Mouse (Mus musculus) MEL (cell line): ENCODE measurements at regions not wholly inside any gene's neighbourhood (a gene's known extent, or its start where the extent isn't known, plus 50 kb on each side); places are given as distances from the start of the nearest gene placed in this dataset.

Source experiments
- DNase-seq: peaks from one replicate; pipeline ENCODE4 v3.0.0; 2011; ENCODE audit warnings: low read depth, low spot score
- H3K27ac ChIP-seq: 2 replicates; pipeline ENCODE4 v1.5.1; 2012; ENCODE audit warnings: low read depth, mild to moderate bottlenecking, control low read depth, low read length, moderate library complexity; ENCODE audit not compliant: control insufficient read depth
- H3K27me3 ChIP-seq, 2 experiments: fragments of 150-350 bp in 1 of 2; sonication (generic) in 1 of 2; 2 replicates each; pipeline ENCODE4 v1.6.1; 2012; ENCODE audit warnings: low read length in 2 of 2, mild to moderate bottlenecking in 2 of 2, improper control_type of control experiment in 1 of 2, moderate library complexity in 1 of 2; ENCODE audit not compliant: insufficient read depth in 2 of 2, control insufficient read depth in 1 of 2
- H3K36me3 ChIP-seq, 2 experiments: 2 replicates each; pipeline ENCODE4 v1.6.1; 2012 to 2014; ENCODE audit warnings: low read length in 2 of 2, improper control_type of control experiment in 1 of 2, inconsistent platforms in 1 of 2, mild to moderate bottlenecking in 1 of 2; ENCODE audit not compliant: insufficient read depth in 2 of 2, control insufficient read depth in 1 of 2
- H3K4me1 ChIP-seq, 2 experiments: fragments of 150-350 bp in 1 of 2; sonication (generic) in 1 of 2; 2 replicates each; pipeline ENCODE4 v1.6.1; 2012; ENCODE audit warnings: low read length in 2 of 2, improper control_type of control experiment in 1 of 2, mild to moderate bottlenecking in 1 of 2; ENCODE audit not compliant: insufficient read depth in 2 of 2, control insufficient read depth in 1 of 2
- H3K4me3 ChIP-seq, 2 experiments: fragments of 150-350 bp in 1 of 2; sonication (generic) in 1 of 2; 2 replicates each; pipeline ENCODE4 v1.5.1; 2012; ENCODE audit warnings: low read depth in 2 of 2, low read length in 2 of 2, mild to moderate bottlenecking in 2 of 2, moderate library complexity in 2 of 2, control low read depth in 1 of 2, improper control_type of control experiment in 1 of 2; ENCODE audit not compliant: control insufficient read depth in 1 of 2, insufficient read depth in 1 of 2
- H3K79me2 ChIP-seq: 2 replicates; pipeline ENCODE4 v1.6.1; 2012; ENCODE audit warnings: mild to moderate bottlenecking, low read length, moderate library complexity; ENCODE audit not compliant: control insufficient read depth, poor library complexity, insufficient read depth
- H3K9ac ChIP-seq: 2 replicates; pipeline ENCODE4 v1.6.1; 2012; ENCODE audit warnings: low read depth, mild to moderate bottlenecking, control low read depth, low read length, moderate library complexity; ENCODE audit not compliant: control insufficient read depth, poor library complexity, severe bottlenecking
- H3K9me3 ChIP-seq: fragments of 150-350 bp; sonication (generic); replicated peaks from 2 replicates; pipeline ENCODE4 v1.6.1; 2012; ENCODE audit warnings: mild to moderate bottlenecking, low read length, improper control_type of control experiment, moderate library complexity; ENCODE audit not compliant: insufficient read depth
- CHD1 ChIP-seq: IDR thresholded peaks from 2 replicates; pipeline ENCODE4 v1.6.1; 2012; ENCODE audit warnings: low read depth, mild to moderate bottlenecking, inconsistent platforms, low read length, improper control_type of control experiment
- CTCF ChIP-seq, 3 experiments: IDR thresholded peaks in 2 of 3; conservative IDR thresholded peaks in 1 of 3; 2 replicates each; pipeline ENCODE4 v1.5.1; 2011 to 2012; ENCODE audit warnings: low read length in 3 of 3, low read depth in 2 of 3, mild to moderate bottlenecking in 2 of 3, improper control_type of control experiment in 1 of 3, inconsistent platforms in 1 of 3, mixed read lengths in 1 of 3, moderate library complexity in 1 of 3; ENCODE audit not compliant: control insufficient read depth in 1 of 3, insufficient read depth in 1 of 3, poor library complexity in 1 of 3, severe bottlenecking in 1 of 3
- ELF1 ChIP-seq: IDR thresholded peaks from 2 replicates; pipeline ENCODE4 v1.6.1; 2014; ENCODE audit warnings: low read depth, mild to moderate bottlenecking, inconsistent platforms, low read length, improper control_type of control experiment, moderate library complexity
- EP300 ChIP-seq, 2 experiments: IDR thresholded peaks; 2 replicates each; pipeline ENCODE4 v1.6.1; 2011; ENCODE audit warnings: improper control_type of control experiment in 2 of 2, low read length in 2 of 2, low read depth in 1 of 2, mild to moderate bottlenecking in 1 of 2
- GATA1 ChIP-seq: IDR thresholded peaks from 2 replicates; pipeline ENCODE4 v1.6.1; 2011; ENCODE audit warnings: low read depth, low read length, improper control_type of control experiment
- KAT2A ChIP-seq: conservative IDR thresholded peaks from 2 replicates; pipeline ENCODE4 v1.6.1; 2012; ENCODE audit warnings: low read depth, low read length, improper control_type of control experiment, inconsistent platforms
- MAX ChIP-seq: IDR thresholded peaks from 2 replicates; pipeline ENCODE4 v1.6.1; 2011; ENCODE audit warnings: low read length, improper control_type of control experiment
- MAZ ChIP-seq: IDR thresholded peaks from 2 replicates; pipeline ENCODE4 v1.6.1; 2012; ENCODE audit warnings: low read depth, mild to moderate bottlenecking, inconsistent platforms, low read length, improper control_type of control experiment
- MEF2A ChIP-seq: IDR thresholded peaks from 2 replicates; pipeline ENCODE4 v1.6.1; 2014; ENCODE audit warnings: low read depth, mild to moderate bottlenecking, inconsistent platforms, low read length, improper control_type of control experiment; ENCODE audit not compliant: poor library complexity, insufficient replicate concordance, severe bottlenecking; ENCODE audit errors: extremely low read depth
- MYB ChIP-seq: IDR thresholded peaks from 2 replicates; pipeline ENCODE4 v1.6.1; 2011; ENCODE audit warnings: mild to moderate bottlenecking, low read depth, low read length, improper control_type of control experiment
- MYC ChIP-seq: IDR thresholded peaks from 2 replicates; pipeline ENCODE4 v1.6.1; 2011; ENCODE audit warnings: low read depth, mild to moderate bottlenecking, low read length, improper control_type of control experiment, moderate library complexity
- NELFE ChIP-seq: IDR thresholded peaks from 2 replicates; pipeline ENCODE4 v1.6.1; 2011; ENCODE audit warnings: low read depth, low read length, improper control_type of control experiment
- NRF1 ChIP-seq: IDR thresholded peaks from 2 replicates; pipeline ENCODE4 v1.6.1; 2014; ENCODE audit warnings: low read depth, mild to moderate bottlenecking, inconsistent platforms, low read length, improper control_type of control experiment, moderate library complexity; ENCODE audit not compliant: poor library complexity, insufficient read depth, severe bottlenecking
- POLR2AphosphoS2 ChIP-seq: IDR thresholded peaks from 2 replicates; pipeline ENCODE4 v1.6.1; 2011; ENCODE audit warnings: low read length, improper control_type of control experiment
- POLR2AphosphoS5 ChIP-seq: IDR thresholded peaks from 2 replicates; pipeline ENCODE4 v1.6.1; 2012; ENCODE audit warnings: low read depth, borderline replicate concordance, mild to moderate bottlenecking, inconsistent platforms, low read length, moderate library complexity, mixed read lengths
- RAD21 ChIP-seq: IDR thresholded peaks from 2 replicates; pipeline ENCODE4 v1.6.1; 2011; ENCODE audit warnings: mild to moderate bottlenecking, low read depth, low read length, improper control_type of control experiment
- RCOR1 ChIP-seq: IDR thresholded peaks from 2 replicates; pipeline ENCODE4 v1.6.1; 2012; ENCODE audit warnings: low read depth, mild to moderate bottlenecking, inconsistent platforms, low read length, improper control_type of control experiment
- SIN3A ChIP-seq: IDR thresholded peaks from 2 replicates; pipeline ENCODE4 v1.6.1; 2012; ENCODE audit warnings: low read length, improper control_type of control experiment, inconsistent platforms
- TAL1 ChIP-seq: IDR thresholded peaks from 2 replicates; pipeline ENCODE4 v1.6.1; 2012; ENCODE audit warnings: mild to moderate bottlenecking, inconsistent platforms, low read length, moderate library complexity, mixed read lengths
- TBP ChIP-seq: IDR thresholded peaks from 2 replicates; pipeline ENCODE4 v1.8.0; 2011; ENCODE audit warnings: low read depth, low read length, improper control_type of control experiment
- UBTF ChIP-seq: IDR thresholded peaks from 2 replicates; pipeline ENCODE4 v1.6.1; 2012; ENCODE audit warnings: low read depth, mild to moderate bottlenecking, inconsistent platforms, low read length, improper control_type of control experiment, moderate library complexity, borderline replicate concordance; ENCODE audit not compliant: insufficient read depth
- USF1 ChIP-seq: IDR thresholded peaks from 2 replicates; pipeline ENCODE4 v1.6.1; 2014; ENCODE audit warnings: low read depth, mild to moderate bottlenecking, inconsistent platforms, low read length, improper control_type of control experiment, moderate library complexity
- ZMIZ1 ChIP-seq: IDR thresholded peaks from 2 replicates; pipeline ENCODE4 v1.6.1; 2012; ENCODE audit warnings: low read depth, mild to moderate bottlenecking, inconsistent platforms, low read length, improper control_type of control experiment, moderate library complexity
- ZNF384 ChIP-seq: IDR thresholded peaks from 2 replicates; pipeline ENCODE4 v1.6.1; 2012; ENCODE audit warnings: low read depth, mild to moderate bottlenecking, inconsistent platforms, low read length, improper control_type of control experiment

DNA sequence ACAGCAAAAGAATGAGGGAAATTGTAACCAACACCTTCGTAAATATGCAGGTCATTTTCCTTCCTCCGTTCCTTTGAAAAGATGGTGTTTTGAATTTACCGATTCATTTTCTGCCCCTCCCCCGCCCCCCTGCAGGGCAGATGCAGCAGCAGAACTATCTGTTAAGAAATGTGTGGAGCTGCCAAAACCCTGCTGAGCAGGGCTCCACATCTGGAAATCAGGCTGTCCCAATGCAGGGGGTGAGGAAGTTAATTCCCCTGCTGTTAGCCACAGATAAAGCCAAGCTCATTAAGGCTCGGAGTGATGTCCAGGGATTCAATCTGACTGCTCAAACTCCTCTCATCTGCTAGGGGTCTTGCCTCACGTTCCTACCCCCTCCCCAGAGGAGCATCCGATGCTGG, 56.0 kb upstream of the 4930470P17Rik start:
- H3K36me3 ChIP-seq = no peaks in the 10 kb centered on the region
- H3K27ac ChIP-seq = no peak overlapping the region
- H3K9ac ChIP-seq = no peak overlapping the region
- H3K9me3 ChIP-seq = no peaks in the 10 kb centered on the region; the same call in 1 of the 2 replicates
- no peaks in the 10 kb centered on the region for H3K4me1 ChIP-seq
- TF ChIP-seq GATA1 (no peak), MYC (no peak), ZNF384 (no peak), USF1 (no peak), UBTF (no peak), TBP (no peak), MEF2A (no peak), RCOR1 (no peak)
- no peak overlapping the region for H3K4me3 ChIP-seq
- no peaks in the 10 kb centered on the region for H3K79me2 ChIP-seq
- no peak for DNase-seq
- no peaks in the 10 kb centered on the region for H3K27me3 ChIP-seq

DNA sequence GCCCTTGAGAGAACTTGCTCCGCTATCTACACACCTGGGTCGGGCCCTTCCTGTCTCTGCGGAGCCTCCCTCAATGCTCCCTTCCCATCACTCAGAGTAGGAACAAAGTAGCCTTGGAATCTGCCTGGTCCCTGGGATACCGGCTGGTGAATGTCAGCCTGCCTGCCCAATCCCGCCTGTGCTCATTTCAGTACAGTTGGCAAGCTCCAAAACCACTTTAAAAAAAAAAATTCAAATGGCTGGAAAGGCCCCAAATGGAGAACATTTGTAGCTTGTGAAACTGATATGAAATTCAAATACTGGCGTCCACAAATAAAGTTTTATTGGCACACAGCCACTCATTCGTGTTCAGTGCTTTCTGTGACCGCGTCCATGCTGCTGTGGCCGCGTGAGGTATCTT, 50.3 kb upstream of the 4930470P17Rik start:
- no peak overlapping the region for H3K4me3 ChIP-seq
- H3K27ac ChIP-seq = no peak overlapping the region
- TF ChIP-seq TAL1 (no peak), EP300 (IDR thresholded peaks at IDR 0.05; ENCODE audit: low read depth in 1 of 2, low read length in 2 of 2) (no peak), ZNF384 (no peak), ZMIZ1 (no peak), TBP (no peak), MAZ (no peak), MAX (no peak), SIN3A (no peak), POLR2AphosphoS5 (no peak), KAT2A (no peak), POLR2AphosphoS2 (no peak), NRF1 (no peak), RAD21 (no peak), CHD1 (no peak), RCOR1 (no peak), ELF1 (no peak), NELFE (no peak), GATA1 (no peak), MYB (no peak), CTCF (IDR thresholded peaks at IDR 0.05 in 2 of 3, conservative IDR thresholded peaks at IDR 0.05 in 1 of 3; ENCODE audit: control insufficient read depth in 1 of 3, insufficient read depth in 1 of 3, low read depth in 2 of 3, low read length in 3 of 3, poor library complexity in 1 of 3, severe bottlenecking in 1 of 3) (no peak)
- no peaks in the 10 kb centered on the region for H3K36me3 ChIP-seq
- H3K79me2 ChIP-seq = no peaks in the 10 kb centered on the region
- no peaks in the 10 kb centered on the region; the same call in 1 of the 2 replicates for H3K9me3 ChIP-seq
- H3K9ac ChIP-seq = no peak overlapping the region
- H3K4me1 ChIP-seq = no peaks in the 10 kb centered on the region
- H3K27me3 ChIP-seq = no peaks in the 10 kb centered on the region
- DNase-seq = no peak
